22 mouse cellular contexts compared by ENCODE assay signal in genomic region chr4:21826616-21827015, GRCm38 (mm10).
"Had no signal": no experiment of that assay in that cellular context is flagged by ENCODE, and none has a peak within 500 bp of the region (broad histone marks: within the 10 kb centered on the region; RNA-seq: fewer than 3 reads in every experiment).

No protein-coding gene starts in this region.

- H3K27ac ChIP-seq: lung, embryonic 15.5 days; macrophage; midbrain, embryonic 13.5 days; midbrain, embryonic 15.5 days; neural tube, embryonic 13.5 days; neural tube, embryonic 15.5 days had no signal

- H3K4me1 ChIP-seq: lung, embryonic 15.5 days; midbrain, embryonic 13.5 days; midbrain, embryonic 15.5 days; neural tube, embryonic 13.5 days; neural tube, embryonic 15.5 days had no signal

- H3K4me3 ChIP-seq: lung, embryonic 15.5 days; megakaryocyte, embryonic 14.5 days; midbrain, embryonic 13.5 days; midbrain, embryonic 15.5 days; myocyte; neural tube, embryonic 13.5 days; neural tube, embryonic 15.5 days had no signal

- H3K27me3 ChIP-seq: lung, embryonic 15.5 days; megakaryocyte, embryonic 14.5 days; midbrain, embryonic 13.5 days; midbrain, embryonic 15.5 days; neural tube, embryonic 13.5 days; neural tube, embryonic 15.5 days had no signal

- H3K4me2 ChIP-seq: lung, embryonic 15.5 days; midbrain, embryonic 11.5 days; midbrain, embryonic 13.5 days; midbrain, embryonic 15.5 days; neural tube, embryonic 13.5 days; neural tube, embryonic 15.5 days had no signal

- H3K9me3 ChIP-seq: lung, embryonic 15.5 days; megakaryocyte, embryonic 14.5 days; midbrain, embryonic 13.5 days; midbrain, embryonic 15.5 days; neural tube, embryonic 13.5 days; neural tube, embryonic 15.5 days had no signal

- DNase-seq: liver, postnatal 0 days; lung, adult 2 months; lung, postnatal 14 days; lung, postnatal 36 days; retina, postnatal 1 day; right cerebral cortex, adult 18-20 months; right cerebral cortex, postnatal 25 days; right cerebral cortex, postnatal 4 days; spleen, adult 18-20 months; thymus, adult 2 months; thymus, postnatal 25 days; thymus, postnatal 4 days had no signal

- ATAC-seq: liver, postnatal 0 days; lung, postnatal 0 days; midbrain, embryonic 13.5 days; midbrain, embryonic 15.5 days had no signal

- H3K9ac ChIP-seq: liver, postnatal 0 days; lung, embryonic 15.5 days; midbrain, embryonic 13.5 days; midbrain, embryonic 15.5 days; neural tube, embryonic 13.5 days; neural tube, embryonic 15.5 days had no signal
